Mouse (Mus musculus) frontal cortex, adult 2 months (tissue): ENCODE data around the gene Dvl2. TPM values are rescaled to one million over a fixed set of nuclear protein-coding genes. Genes with fewer than 3 reads are reported as not detected.
"Not testable (repeated sequence)": the region's sequence is repeated elsewhere in the genome, so short reads cannot be mapped to it uniquely, and the experiment has no call there.

Experiments used
- DNase-seq, 2 experiments: peaks; one replicate each; pipeline ENCODE4 v3.0.0; 2022; ENCODE audit warnings: low spot score in 1 of 2; ENCODE audit errors: extremely low spot score in 1 of 2
- polyA plus RNA-seq: library from polyadenylated mRNA; depleted of rRNA; stranded (reverse); fragments of >200 nt; gene quantifications from 2 replicates; pipeline ENCODE4 v1.2.3, GENCODE M21; 2012; rRNA removed

The Dvl2 gene
- polyA plus RNA-seq = 34.9 and 35.3 TPM in 2 replicates

DNA sequence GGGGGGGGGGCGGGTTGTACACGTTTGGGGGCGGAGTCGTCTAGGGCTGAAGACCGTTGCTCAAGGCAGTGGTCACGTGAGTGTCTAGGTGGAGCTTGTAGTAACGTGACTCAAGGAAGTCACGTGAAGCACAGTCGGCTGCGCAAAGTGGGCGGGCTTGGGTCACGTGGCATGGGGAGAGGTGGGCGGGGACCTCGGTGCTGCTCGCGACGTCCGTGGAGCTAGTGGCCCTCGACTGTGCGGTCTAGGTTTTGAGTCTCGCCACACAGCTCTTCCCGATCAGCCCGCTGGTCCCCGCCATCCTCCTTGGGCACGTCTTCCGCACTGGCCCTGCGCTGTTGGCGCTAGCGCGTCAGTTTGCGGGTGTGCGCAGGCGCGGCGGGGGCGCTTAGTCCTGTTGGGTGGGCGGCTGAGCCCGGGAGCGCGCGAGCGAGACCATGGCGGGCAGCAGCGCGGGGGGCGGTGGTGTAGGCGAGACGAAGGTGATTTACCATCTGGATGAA lies at the start of gene Dvl2:
Gene Dvl2, plus strand, starts transcription at position 200 of the 503 bp plus-strand sequence.
- peak; percentile 90 to 93 for DNase-seq

DNA sequence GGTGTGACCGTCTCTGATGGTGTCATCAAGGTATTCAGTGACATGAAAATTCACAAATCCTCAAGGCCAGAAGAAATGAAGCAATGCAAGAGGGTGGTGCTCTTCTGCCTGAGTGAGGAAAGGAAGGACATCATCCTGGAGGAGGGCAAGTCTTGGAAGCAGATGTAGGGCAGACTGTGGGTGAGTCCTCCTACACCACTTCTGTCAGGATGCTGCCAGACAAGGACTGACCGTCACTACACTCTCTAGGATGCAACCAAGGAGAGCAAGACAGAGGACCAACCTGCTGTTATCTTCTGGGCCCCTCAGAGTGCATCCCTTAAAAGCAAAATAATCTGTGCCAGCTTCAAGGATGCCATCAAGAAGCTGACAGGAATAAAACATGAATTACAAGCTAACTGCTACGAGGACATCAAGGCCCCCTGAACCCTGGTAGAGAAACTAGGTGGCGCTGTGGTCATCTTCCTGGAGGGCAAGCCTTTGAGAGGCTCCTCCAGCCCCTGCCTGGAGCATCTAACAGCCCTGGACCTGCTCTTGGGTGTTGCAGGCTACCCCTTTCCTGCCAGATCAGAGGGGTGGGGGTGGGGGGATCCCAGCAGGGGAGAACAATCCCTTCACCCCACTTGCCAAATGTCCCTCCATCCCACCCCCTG lies 49.5 kb upstream of the Dvl2 start:
- no peak for DNase-seq

GRCm38 (mm10) chr11:69952274-69952673 lies 48.1 kb upstream of the Dvl2 start:
- no peak for DNase-seq

DNA sequence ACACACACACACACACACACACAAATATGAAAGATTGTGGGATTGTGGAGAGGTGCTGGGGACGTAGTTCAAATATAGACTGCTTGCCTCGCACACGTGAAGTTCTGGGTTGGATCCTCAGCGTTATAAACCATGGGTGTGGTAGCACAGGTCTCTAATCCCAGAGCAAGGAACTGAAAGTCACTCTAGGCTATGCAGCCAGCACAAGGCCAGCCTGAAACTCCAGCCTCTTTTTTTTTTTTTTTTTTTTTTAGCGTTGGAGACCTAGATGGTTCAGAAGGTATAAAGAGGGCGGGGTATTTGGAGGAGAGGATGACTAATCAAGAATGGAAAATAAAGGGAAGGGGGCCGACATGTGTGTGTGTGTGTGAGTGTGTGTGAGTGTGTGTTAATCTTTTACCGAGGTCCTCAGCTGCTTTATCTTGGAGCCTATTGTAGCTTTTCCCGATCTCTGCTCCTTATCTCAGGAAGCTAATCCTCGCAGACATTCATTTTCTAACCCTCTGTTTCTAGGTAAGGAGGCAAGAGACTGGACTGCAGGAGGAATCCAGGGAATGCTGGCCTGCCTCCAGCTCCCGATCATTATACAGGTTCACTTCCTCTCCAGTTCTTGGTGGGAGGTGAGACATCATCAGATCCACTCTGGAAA lies 47.0 kb upstream of the Dvl2 start:
- DNase-seq = no peak

- DNase-seq = not testable (repeated sequence)
These were observed 44.8 kb upstream of the Dvl2 start for GRCm38 (mm10) chr11:69955618-69956017.

- no peak for DNase-seq
These were observed 44.2 kb upstream of the Dvl2 start for GRCm38 (mm10) chr11:69956218-69956617.

- no peak for DNase-seq
These were observed 39.8 kb upstream of the Dvl2 start for GRCm38 (mm10) chr11:69960616-69961015.

- no peak for DNase-seq
These were observed 38.6 kb upstream of the Dvl2 start for GRCm38 (mm10) chr11:69961841-69962240.

GRCm38 (mm10) chr11:69964650-69965270 lies 35.6 kb upstream of the Dvl2 start, which contains the start of gene Cldn7:
Gene Cldn7 (plus strand): TSS chr11:69964779.
- DNase-seq = no peak

- no peak for DNase-seq
These were observed 35.0 kb upstream of the Dvl2 start for GRCm38 (mm10) chr11:69965271-69966005.

DNA sequence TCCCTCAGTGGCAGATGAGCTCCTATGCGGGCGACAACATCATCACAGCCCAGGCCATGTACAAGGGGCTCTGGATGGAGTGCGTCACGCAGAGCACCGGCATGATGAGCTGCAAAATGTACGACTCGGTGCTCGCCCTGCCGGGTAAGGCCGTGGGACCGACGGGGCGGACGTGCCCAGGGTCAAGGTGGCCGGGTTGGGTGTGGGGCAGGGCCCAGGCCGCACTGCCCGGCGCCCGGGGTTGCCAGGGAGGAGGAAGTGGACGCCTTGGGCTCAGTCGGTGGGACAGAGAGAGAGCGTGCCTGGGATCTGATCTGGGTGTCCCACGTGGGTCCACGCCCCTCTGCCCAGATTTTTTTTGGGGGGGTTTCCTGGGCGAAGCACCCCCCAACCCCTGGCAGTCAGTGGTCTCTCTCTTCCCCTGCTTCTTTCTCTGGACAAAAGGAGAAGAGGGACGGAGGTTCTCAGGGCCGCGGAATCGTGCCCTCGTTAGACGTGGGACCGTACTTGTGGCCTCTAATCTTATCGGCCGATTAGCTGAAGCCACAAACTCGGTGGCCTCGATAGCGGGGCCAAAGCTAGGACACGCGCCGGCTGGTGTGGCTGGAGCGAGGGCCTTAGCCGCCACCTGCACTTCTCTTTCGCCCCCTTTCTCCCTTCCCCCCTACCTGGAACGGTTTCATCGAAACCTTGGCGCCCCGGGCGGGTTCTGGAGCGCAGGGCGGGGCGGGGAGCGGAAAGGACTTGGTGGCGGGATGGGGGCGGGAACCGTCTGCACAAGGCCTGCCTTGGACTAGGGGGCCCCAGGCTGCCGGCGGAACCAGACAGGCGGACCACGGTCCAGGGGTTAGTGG lies 34.2 kb upstream of the Dvl2 start:
- DNase-seq = no peak

GRCm38 (mm10) chr11:69966860-69967517 lies 33.4 kb upstream of the Dvl2 start:
- no peak for DNase-seq

- no peak for DNase-seq
These were observed 31.6 kb upstream of the Dvl2 start for GRCm38 (mm10) chr11:69968793-69969192.

DNA sequence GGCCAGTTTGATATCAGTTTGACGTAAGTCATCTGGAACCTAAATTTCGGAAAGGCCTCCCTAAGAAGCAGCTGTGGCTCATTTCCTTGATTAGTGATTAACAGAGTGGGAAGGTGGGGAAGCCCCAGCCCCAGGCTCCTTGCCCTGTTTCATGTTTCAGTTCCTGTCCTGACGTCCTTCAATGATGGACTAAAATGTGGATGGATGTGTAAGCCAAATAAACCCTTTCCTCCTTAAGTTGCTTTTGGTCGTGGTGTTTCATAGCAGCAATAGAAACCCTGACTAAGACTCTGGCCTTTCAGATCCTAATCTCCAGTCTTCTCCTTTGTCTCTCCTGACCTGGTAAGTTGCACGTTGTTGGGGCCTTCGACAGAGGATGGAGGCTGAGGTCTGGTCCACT lies 30.2 kb upstream of the Dvl2 start:
- no peak for DNase-seq

- no peak for DNase-seq
These were observed 29.6 kb upstream of the Dvl2 start for GRCm38 (mm10) chr11:69970775-69971174.

DNA sequence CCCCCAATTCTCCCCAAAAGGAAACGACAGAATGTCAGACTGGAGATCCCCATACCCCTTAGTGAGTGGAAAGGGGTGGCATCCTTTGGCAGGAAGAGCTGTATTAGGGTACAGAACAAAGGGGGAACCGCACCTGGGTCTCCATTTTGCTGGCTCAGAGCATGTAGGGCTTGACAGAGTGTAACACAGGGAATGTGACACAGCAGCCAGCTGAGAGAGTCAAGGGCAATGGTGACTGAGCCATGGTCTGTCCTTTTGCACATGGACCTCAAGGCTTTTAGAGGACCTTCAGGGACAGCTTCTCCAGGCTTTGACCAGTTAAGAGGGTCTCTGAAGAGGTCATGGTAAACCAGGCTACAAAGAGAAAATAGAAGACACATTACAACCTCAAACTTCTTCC lies 25.5 kb upstream of the Dvl2 start:
- no peak for DNase-seq

GRCm38 (mm10) chr11:69976271-69976670 lies 24.1 kb upstream of the Dvl2 start:
- no peak for DNase-seq

DNA sequence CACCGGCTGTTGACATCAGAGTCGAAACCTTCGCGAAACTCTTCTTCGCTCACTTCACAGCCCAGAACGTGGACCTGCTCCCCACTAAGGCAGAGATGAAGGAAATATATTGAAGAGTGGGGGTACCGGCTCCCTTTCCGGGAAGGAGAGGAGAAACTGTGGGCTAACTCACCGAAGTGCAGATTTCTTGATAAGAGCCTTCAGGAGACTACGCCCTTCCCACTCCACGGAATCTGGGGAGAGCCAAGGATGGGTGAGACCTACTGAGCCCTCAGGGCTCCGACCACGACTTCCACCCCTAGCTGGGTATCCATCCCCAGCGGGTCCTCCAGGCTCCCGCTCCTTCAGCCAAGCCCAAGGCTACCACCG lies 20.6 kb upstream of the Dvl2 start:
- DNase-seq = no peak
